Mouse (Mus musculus) midbrain, embryonic 12.5 days (tissue): ENCODE measurements at regions not wholly inside any gene's neighbourhood (a gene's known extent, or its start where the extent isn't known, plus 50 kb on each side); places are given as distances from the start of the nearest gene placed in this dataset.
A peak's percentile ranks its signal among the peaks of the same experiment; 100 is the strongest.
"Not testable (repeated sequence)": the region's sequence is repeated elsewhere in the genome, so short reads cannot be mapped to it uniquely, and the experiment has no call there.

Experiments used
- ATAC-seq: fragments of 200-750 bp; cut with Nextera tagmentation; 2 replicates; pipeline ENCODE4 v1.8.0; 2017; ENCODE audit warnings: low read depth, moderate TSS enrichment, moderate library complexity; ENCODE audit not compliant: low FRiP score
- H3K27ac ChIP-seq: fragments of 300-500 bp; sonication (generic); replicated peaks from 2 replicates; pipeline ENCODE4 v1.5.1; 2016; ENCODE audit warnings: mild to moderate bottlenecking
- H3K27me3 ChIP-seq: fragments of 300-500 bp; sonication (generic); 2 replicates; pipeline ENCODE4 v1.6.1; 2016; ENCODE audit warnings: mild to moderate bottlenecking
- H3K36me3 ChIP-seq: fragments of 300-500 bp; sonication (generic); 2 replicates; pipeline ENCODE4 v1.6.1; 2016
- H3K4me1 ChIP-seq: fragments of 300-500 bp; sonication (generic); 2 replicates; pipeline ENCODE4 v1.6.1; 2016
- H3K4me2 ChIP-seq: fragments of 300-500 bp; sonication (generic); replicated peaks from 2 replicates; pipeline ENCODE4 v1.6.1; 2016; ENCODE audit warnings: mild to moderate bottlenecking, moderate library complexity
- H3K4me3 ChIP-seq: fragments of 300-500 bp; sonication (generic); 2 replicates; pipeline ENCODE4 v1.5.1; 2016; ENCODE audit warnings: mild to moderate bottlenecking
- H3K9ac ChIP-seq: fragments of 300-500 bp; sonication (generic); replicated peaks from 2 replicates; pipeline ENCODE4 v1.6.1; 2016; ENCODE audit warnings: mild to moderate bottlenecking, moderate library complexity
- H3K9me3 ChIP-seq: fragments of 300-500 bp; sonication (generic); 2 replicates; pipeline ENCODE4 v1.6.1; 2016; ENCODE audit warnings: mild to moderate bottlenecking
- WGBS: fragments of 180-500 bp; shearing (Covaris S2); methylation state at CpG from one replicate; pipeline ENCODE4 v1.1.7; 2016; 5-methylcytosine and 5-hydroxymethylcytosine counted together

DNA sequence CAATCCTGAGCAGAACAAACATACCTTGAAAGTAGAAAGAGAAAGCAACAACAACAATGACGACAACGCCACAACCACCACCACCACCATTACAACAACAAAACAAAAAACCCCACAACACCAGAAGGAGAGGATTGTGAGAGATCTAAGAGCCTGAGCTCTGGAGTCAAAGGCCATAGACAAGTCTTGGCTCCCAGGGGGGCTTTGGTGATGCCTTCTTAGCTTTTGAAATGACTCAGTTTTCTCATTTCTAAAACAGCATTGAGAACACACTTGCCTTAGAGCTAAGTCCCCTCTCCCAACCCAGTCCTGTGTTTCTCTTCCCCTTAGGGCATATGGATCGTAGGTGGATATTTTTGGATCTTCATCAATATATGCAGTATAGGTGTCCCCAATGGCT lies 112.2 kb downstream of the Kif20b start:
- no peak overlapping the region for H3K4me2 ChIP-seq
- no peaks in the 10 kb centered on the region for H3K9me3 ChIP-seq
- H3K4me3 ChIP-seq, result no peak overlapping the region
- H3K9ac ChIP-seq, result no peak overlapping the region
- H3K36me3 ChIP-seq, result no peaks in the 10 kb centered on the region
- 93% methylated on average over 3 of the region's 3 CpGs for WGBS
- no peak for ATAC-seq
- no peaks in the 10 kb centered on the region for H3K4me1 ChIP-seq
- no peak overlapping the region for H3K27ac ChIP-seq
- no peaks in the 10 kb centered on the region for H3K27me3 ChIP-seq

- 67% methylated on average over 4 of the region's 4 CpGs for WGBS
- Histone ChIP-seq H3K4me1 (no peaks in the 10 kb centered on the region), H3K27ac (no peak overlapping the region), H3K36me3 (no peaks in the 10 kb centered on the region), H3K27me3 (no peaks in the 10 kb centered on the region), H3K9ac (no peak overlapping the region), H3K4me2 (no peak overlapping the region), H3K9me3 (no peaks in the 10 kb centered on the region), H3K4me3 (no peak overlapping the region)
- ATAC-seq, result no peak
Measured at GRCm38 (mm10) chr19:35045576-35045975, 123.4 kb downstream of the Kif20b start.

- Histone ChIP-seq H3K36me3 (no peaks in the 10 kb centered on the region), H3K4me1 (no peaks in the 10 kb centered on the region), H3K27ac (no peak overlapping the region), H3K27me3 (no peaks in the 10 kb centered on the region), H3K4me3 (no peak overlapping the region), H3K4me2 (no peak overlapping the region), H3K9ac (no peak overlapping the region), H3K9me3 (no peaks in the 10 kb centered on the region)
- 58% methylated on average over 3 of the region's 3 CpGs for WGBS
- no peak for ATAC-seq
Measured at GRCm38 (mm10) chr19:35066352-35066935, 144.3 kb downstream of the Kif20b start.

GRCm38 (mm10) chr19:35081126-35081525 lies 159.0 kb downstream of the Kif20b start:
- Histone ChIP-seq H3K9me3 (no peaks in the 10 kb centered on the region), H3K27me3 (no peaks in the 10 kb centered on the region), H3K27ac (no peak overlapping the region), H3K4me2 (no peak overlapping the region), H3K36me3 (no peaks in the 10 kb centered on the region), H3K4me1 (no peaks in the 10 kb centered on the region), H3K9ac (no peak overlapping the region), H3K4me3 (no peak overlapping the region)
- ATAC-seq, result no peak
- 51% methylated on average over 4 of the region's 4 CpGs for WGBS

DNA sequence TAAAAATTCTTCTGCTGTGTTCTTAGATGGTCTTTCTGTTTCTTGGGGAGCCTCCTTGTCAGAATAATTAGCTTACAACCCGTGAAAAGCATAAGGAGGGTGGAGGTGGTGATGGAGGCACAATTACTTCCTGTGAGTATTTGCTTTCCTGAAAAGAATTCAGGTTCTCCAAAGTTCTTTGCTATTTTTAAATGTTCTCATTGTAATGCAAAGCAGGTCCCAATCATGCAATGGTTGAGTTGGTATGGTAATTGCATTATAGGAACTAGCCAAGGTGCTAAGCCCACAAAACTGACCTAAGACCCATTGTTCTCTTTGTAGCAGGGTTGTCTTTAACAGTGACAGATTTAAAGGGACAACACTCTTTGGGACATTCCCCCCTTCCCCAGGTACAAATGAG lies 179.1 kb downstream of the Kif20b start:
- H3K4me2 ChIP-seq, result no peak overlapping the region
- H3K4me1 ChIP-seq, result no peaks in the 10 kb centered on the region
- H3K9ac ChIP-seq, result no peak overlapping the region
- H3K9me3 ChIP-seq, result no peaks in the 10 kb centered on the region
- no peak; the same call in 1 of the 2 replicates for ATAC-seq
- 6% methylated on average over 1 of the region's 1 CpGs for WGBS
- no peaks in the 10 kb centered on the region for H3K27me3 ChIP-seq
- no peak overlapping the region for H3K4me3 ChIP-seq
- H3K27ac ChIP-seq, result no peak overlapping the region
- no peaks in the 10 kb centered on the region for H3K36me3 ChIP-seq

GRCm38 (mm10) chr19:35114313-35114712 lies 192.2 kb downstream of the Kif20b start:
- H3K9me3 ChIP-seq, result no peaks in the 10 kb centered on the region
- H3K27me3 ChIP-seq, result no peaks in the 10 kb centered on the region
- no peak overlapping the region for H3K9ac ChIP-seq
- no peak overlapping the region for H3K4me2 ChIP-seq
- H3K4me1 ChIP-seq, result no peaks in the 10 kb centered on the region
- H3K27ac ChIP-seq, result no peak overlapping the region
- H3K4me3 ChIP-seq, result no peak overlapping the region
- H3K36me3 ChIP-seq, result no peaks in the 10 kb centered on the region
- WGBS, result 76% methylated on average over 2 of the region's 2 CpGs
- no peak for ATAC-seq

GRCm38 (mm10) chr19:35125278-35125677 lies 203.1 kb downstream of the Kif20b start:
- Histone ChIP-seq H3K27ac (no peak overlapping the region), H3K4me3 (no peak overlapping the region), H3K9ac (no peak overlapping the region), H3K4me2 (no peak overlapping the region), H3K4me1 (no peaks in the 10 kb centered on the region), H3K9me3 (no peaks in the 10 kb centered on the region), H3K27me3 (no peaks in the 10 kb centered on the region), H3K36me3 (no peaks in the 10 kb centered on the region)
- WGBS, result 20% methylated on average over 4 of the region's 4 CpGs
- ATAC-seq, result 0 out of 2 replicates have a peak, but pooled peaks have one; percentile 29

GRCm38 (mm10) chr19:35126594-35127051 lies 204.5 kb downstream of the Kif20b start:
- Histone ChIP-seq H3K4me2 (no peak overlapping the region), H3K9me3 (no peaks in the 10 kb centered on the region), H3K36me3 (no peaks in the 10 kb centered on the region), H3K9ac (no peak overlapping the region), H3K27ac (no peak overlapping the region), H3K27me3 (no peaks in the 10 kb centered on the region), H3K4me1 (no peaks in the 10 kb centered on the region), H3K4me3 (no peak overlapping the region)
- ATAC-seq, result no peak
- 84% methylated on average over 12 of the region's 12 CpGs for WGBS

GRCm38 (mm10) chr19:35128104-35128503 lies 205.9 kb downstream of the Kif20b start:
- Histone ChIP-seq H3K36me3 (no peaks in the 10 kb centered on the region), H3K27me3 (no peaks in the 10 kb centered on the region), H3K27ac (no peak overlapping the region), H3K4me3 (no peak overlapping the region), H3K9ac (no peak overlapping the region), H3K4me2 (no peak overlapping the region), H3K4me1 (no peaks in the 10 kb centered on the region), H3K9me3 (no peaks in the 10 kb centered on the region)
- no peak for ATAC-seq
- WGBS, result 84% methylated on average over 3 of the region's 3 CpGs

GRCm38 (mm10) chr19:35143131-35143530 lies 221.0 kb downstream of the Kif20b start:
- Histone ChIP-seq H3K9me3 (no peaks in the 10 kb centered on the region), H3K27ac (no peak overlapping the region), H3K9ac (no peak overlapping the region), H3K36me3 (no peaks in the 10 kb centered on the region), H3K27me3 (no peaks in the 10 kb centered on the region), H3K4me1 (no peaks in the 10 kb centered on the region), H3K4me2 (no peak overlapping the region), H3K4me3 (no peak overlapping the region)
- no peak for ATAC-seq

DNA sequence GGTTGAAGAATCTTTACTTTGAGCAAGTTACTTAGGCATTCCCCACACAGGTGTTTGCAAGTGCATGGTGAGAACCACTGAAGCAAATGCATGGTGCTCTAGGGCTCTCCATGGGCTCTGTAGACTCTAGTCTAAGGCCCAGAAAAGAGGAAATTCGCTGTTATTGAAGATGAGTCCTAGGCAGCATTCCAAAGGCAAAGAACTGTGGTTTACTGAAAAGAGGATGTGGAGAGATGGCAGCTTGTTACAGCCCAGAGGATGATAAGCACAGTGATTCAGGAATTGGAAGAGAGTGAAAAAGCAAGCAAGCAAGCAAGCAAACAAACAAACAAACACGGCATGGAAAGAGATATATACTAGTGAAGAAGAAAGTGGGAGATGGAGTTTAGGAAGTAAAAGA lies 221.6 kb downstream of the Kif20b start:
- no peaks in the 10 kb centered on the region for H3K4me1 ChIP-seq
- 81% methylated on average over 2 of the region's 2 CpGs for WGBS
- no peaks in the 10 kb centered on the region for H3K27me3 ChIP-seq
- H3K4me2 ChIP-seq, result no peak overlapping the region
- H3K36me3 ChIP-seq, result no peaks in the 10 kb centered on the region
- H3K9me3 ChIP-seq, result no peaks in the 10 kb centered on the region
- no peak overlapping the region for H3K4me3 ChIP-seq
- no peak overlapping the region for H3K27ac ChIP-seq
- no peak overlapping the region for H3K9ac ChIP-seq
- ATAC-seq, result no peak

GRCm38 (mm10) chr19:35149476-35149875 lies 227.3 kb downstream of the Kif20b start:
- H3K4me1 ChIP-seq, H3K4me3 ChIP-seq, H3K36me3 ChIP-seq, H3K4me2 ChIP-seq, H3K27me3 ChIP-seq, H3K9me3 ChIP-seq, H3K9ac ChIP-seq, ATAC-seq, H3K27ac ChIP-seq: not testable (repeated sequence)
- WGBS, result 88% methylated on average over 2 of the region's 2 CpGs
